Mouse (Mus musculus): Measurements from ENCODE around the gene Sp9. TPM values are rescaled to one million over a fixed set of nuclear protein-coding genes. Genes with fewer than 3 reads are reported as not detected.

Sp9 gene
- not detected for polyA plus RNA-seq (2014; fragmentation: Illumina TruSeq; extraction: RNeasy Lipid Tissue Mini Kit (QIAGEN cat#74804))

DNA sequence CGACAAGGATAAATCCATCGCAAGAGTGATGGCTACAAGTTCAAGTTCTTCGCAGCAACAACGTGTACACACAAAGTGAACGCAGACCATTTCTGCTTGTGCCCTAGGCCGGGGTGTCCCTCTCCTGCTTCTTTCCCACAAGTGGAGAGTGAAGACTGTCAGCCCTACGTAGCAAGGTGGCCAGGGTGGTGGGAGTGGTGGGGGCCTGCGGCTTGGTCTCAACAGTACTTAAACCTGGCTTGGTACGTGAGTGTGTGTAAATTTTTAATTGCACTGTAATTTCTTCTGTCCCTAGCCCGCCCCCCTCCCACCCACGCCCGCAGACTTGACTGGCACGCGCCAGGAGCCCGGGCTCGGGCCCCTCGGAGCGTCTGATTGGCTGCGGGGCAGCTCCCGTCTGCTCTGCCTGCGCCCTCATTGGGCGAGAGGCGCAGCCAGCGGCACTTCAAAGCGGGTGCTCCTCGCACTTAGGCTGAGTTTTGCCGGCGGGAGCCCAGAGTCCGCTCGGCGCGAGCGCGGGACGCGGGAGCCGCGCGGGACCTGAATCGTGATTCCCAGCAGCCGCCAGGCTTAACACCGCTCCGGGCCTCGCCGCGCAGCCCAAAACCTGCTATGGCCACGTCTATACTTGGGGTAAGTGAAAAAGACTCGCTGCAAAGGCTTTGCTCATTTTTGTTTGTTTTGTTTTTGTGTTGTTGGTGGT is at the start of gene Sp9:
TSS of gene Sp9 (plus strand) at position 467 of the 703 bp plus-strand sequence.

GRCm38 (mm10) chr2:73312152-73313116 is 40.7 kb downstream of the Sp9 start, which contains the start of the genes Scrn3 and Cir1:
Gene Scrn3 (plus strand): TSS chr2:73312601.
Gene Cir1 (minus strand): TSS chr2:73312701.

Other genes with a start within 250 kb of the Sp9 start
- 243 TPM for gene Ola1, start 53.0 kb upstream of the Sp9 start, polyA plus RNA-seq (2014; fragmentation: Illumina TruSeq; extraction: RNeasy Lipid Tissue Mini Kit (QIAGEN cat#74804))
- 45.4 TPM for gene Scrn3, start 40.7 kb downstream of the Sp9 start, polyA plus RNA-seq (2014; fragmentation: Illumina TruSeq; extraction: RNeasy Lipid Tissue Mini Kit (QIAGEN cat#74804))
- gene Cir1, start 40.8 kb downstream of the Sp9 start, polyA plus RNA-seq (2014; fragmentation: Illumina TruSeq; extraction: RNeasy Lipid Tissue Mini Kit (QIAGEN cat#74804)) = 98.8 TPM
- gene Gpr155, start 114.6 kb downstream of the Sp9 start, polyA plus RNA-seq (2014; fragmentation: Illumina TruSeq; extraction: RNeasy Lipid Tissue Mini Kit (QIAGEN cat#74804)) = 36.5 TPM

Data from ovary, adult 10 weeks (tissue).